Mouse (Mus musculus) B cell, adult 2 months (primary cell): Measurements from ENCODE around the gene Zfand5.

Experiments used
- DNase-seq, 2 experiments: peaks; one replicate each; pipeline ENCODE4 v3.0.0; 2022

Gene Zfand5

DNA sequence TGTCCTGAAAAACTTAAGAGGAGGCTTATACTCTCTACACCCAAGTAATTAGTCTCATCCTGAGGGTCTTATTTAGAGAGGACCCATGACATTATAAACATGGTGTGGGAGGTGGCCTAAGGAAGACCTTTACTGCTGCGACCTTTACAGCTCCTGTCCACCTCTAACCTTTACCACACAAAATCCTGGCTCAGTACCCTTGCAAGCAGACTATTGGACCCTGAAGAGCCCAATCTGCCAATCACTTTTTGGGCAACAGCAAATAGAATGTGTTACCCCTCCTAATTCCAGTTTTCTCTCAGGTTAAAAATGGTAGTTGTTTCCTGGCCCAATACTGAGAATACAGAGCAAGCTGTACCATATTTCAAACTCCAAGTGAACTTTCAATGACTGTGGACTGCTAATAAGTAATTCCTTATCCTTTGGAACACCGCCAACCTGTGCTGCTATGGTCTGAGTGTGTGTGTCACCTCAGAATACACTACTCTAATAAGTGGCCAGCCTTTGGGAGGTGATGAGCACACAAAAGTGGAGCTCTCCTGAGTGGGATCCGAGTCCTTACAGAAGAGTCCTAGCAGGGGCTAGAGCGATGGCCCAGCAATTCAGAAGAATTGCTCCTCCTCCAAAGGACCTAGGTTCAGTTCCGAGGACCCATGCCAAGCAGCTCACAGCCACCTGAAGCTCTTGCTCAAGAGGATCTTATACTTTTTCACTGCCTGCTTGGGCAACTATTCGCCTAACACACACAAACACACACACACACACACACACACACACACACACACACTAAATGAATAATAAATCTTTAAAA, 58.4 kb downstream of the Zfand5 start:
- no peak for DNase-seq

DNA sequence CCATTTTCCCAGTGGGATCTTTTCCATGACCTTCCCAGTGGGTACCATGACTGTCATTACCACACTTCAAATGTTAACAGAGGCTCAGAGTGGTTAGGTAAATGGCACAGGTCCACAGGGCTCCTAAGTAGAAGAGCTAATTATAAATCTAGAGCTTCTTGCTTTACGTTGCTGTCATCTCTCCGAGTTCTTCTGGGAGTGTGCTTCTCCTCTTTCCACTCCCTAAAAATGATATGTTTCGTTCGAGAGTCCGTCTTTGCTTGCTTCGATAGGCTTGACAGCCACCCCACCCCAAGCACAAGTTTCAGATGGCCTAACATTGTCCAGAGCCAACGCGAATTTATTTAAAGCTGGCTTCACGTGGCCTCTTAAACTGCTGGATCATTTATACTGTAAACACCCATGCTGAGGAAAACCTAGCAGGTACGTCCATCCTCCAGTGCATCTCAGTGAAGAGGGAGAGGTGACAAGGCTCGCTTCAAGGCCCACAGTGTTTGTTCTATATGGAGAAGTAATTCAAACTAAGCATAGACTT, 59.6 kb downstream of the Zfand5 start:
- DNase-seq = no peak
